Comparison of ENCODE assay signal across 20 mouse cellular contexts in genomic region chr7:82829516-82829915, GRCm38 (mm10). TPM values are rescaled to one million over a fixed set of nuclear protein-coding genes. Genes with fewer than 3 reads are reported as not detected.
A peak's percentile ranks its signal among the peaks of the same experiment; 100 is the strongest.
DNase-seq lines count a peak whose midpoint lies in the region; ATAC-seq and TF ChIP-seq lines count a peak whose summit lies in the region.
"Had no signal": no experiment of that assay in that cellular context is flagged by ENCODE, and none has a peak within 500 bp of the region (broad histone marks: within the 10 kb centered on the region; RNA-seq: fewer than 3 reads in every experiment).

No protein-coding gene starts in this region.

- no peak overlapping the region for H3K9ac ChIP-seq in forebrain, embryonic 16.5 days (replicated peaks; ENCODE audit: low read depth, low read length)
- H3K9ac ChIP-seq in forebrain, postnatal 0 days = no peak overlapping the region
- no peak overlapping the region for H3K9ac ChIP-seq in hindbrain, postnatal 0 days (replicated peaks; ENCODE audit: low read length)
- H3K9ac ChIP-seq in midbrain, postnatal 0 days (replicated peaks; ENCODE audit: low read length, poor library complexity, severe bottlenecking) = no peak overlapping the region
- no peak overlapping the region for H3K9ac ChIP-seq in midbrain, embryonic 14.5 days (replicated peaks; ENCODE audit: low read length)
- H3K9ac ChIP-seq: embryonic facial prominence, embryonic 12.5 days; embryonic facial prominence, embryonic 15.5 days; forebrain, embryonic 13.5 days; hindbrain, embryonic 14.5 days had no signal

- TF ChIP-seq CTCF in forebrain, postnatal 0 days (IDR thresholded peaks at IDR 0.05; ENCODE audit: low read depth) = no peak
- TF ChIP-seq CTCF in hindbrain, postnatal 0 days (IDR thresholded peaks at IDR 0.05; ENCODE audit: low read depth) = no peak
- TF ChIP-seq CTCF in midbrain, postnatal 0 days (IDR thresholded peaks at IDR 0.05) = no peak

- no peaks in the 10 kb centered on the region for H3K9me3 ChIP-seq in forebrain, embryonic 16.5 days (ENCODE audit: control insufficient read depth, low read length)
- no peaks in the 10 kb centered on the region for H3K9me3 ChIP-seq in forebrain, postnatal 0 days (ENCODE audit: low read length)
- no peaks in the 10 kb centered on the region for H3K9me3 ChIP-seq in hindbrain, postnatal 0 days (ENCODE audit: low read length)
- no peaks in the 10 kb centered on the region for H3K9me3 ChIP-seq in hindbrain, embryonic 10.5 days
- no peaks in the 10 kb centered on the region for H3K9me3 ChIP-seq in midbrain, postnatal 0 days (ENCODE audit: low read length)
- no peaks in the 10 kb centered on the region for H3K9me3 ChIP-seq in midbrain, embryonic 14.5 days (ENCODE audit: control insufficient read depth, low read length)
- H3K9me3 ChIP-seq: embryonic facial prominence, embryonic 12.5 days; embryonic facial prominence, embryonic 15.5 days; forebrain, embryonic 13.5 days had no signal

- no peak overlapping the region for H3K4me2 ChIP-seq in forebrain, embryonic 16.5 days (ENCODE audit: low read length)
- H3K4me2 ChIP-seq in forebrain, postnatal 0 days (ENCODE audit: low read depth) = no peak overlapping the region
- H3K4me2 ChIP-seq in hindbrain, postnatal 0 days (ENCODE audit: low read depth, low read length) = no peak overlapping the region
- H3K4me2 ChIP-seq in midbrain, postnatal 0 days (ENCODE audit: low read depth, low read length, poor library complexity, severe bottlenecking) = no peak overlapping the region
- H3K4me2 ChIP-seq in midbrain, embryonic 14.5 days (ENCODE audit: low read length) = no peak overlapping the region
- H3K4me2 ChIP-seq: embryonic facial prominence, embryonic 12.5 days; embryonic facial prominence, embryonic 15.5 days; forebrain, embryonic 13.5 days; heart, embryonic 11.5 days; hindbrain, embryonic 14.5 days had no signal

- H3K4me1 ChIP-seq in forebrain, embryonic 16.5 days (replicated peaks; ENCODE audit: control insufficient read depth, insufficient read depth, low read length) = no peaks in the 10 kb centered on the region
- H3K4me1 ChIP-seq in forebrain, postnatal 0 days (ENCODE audit: insufficient read depth) = no peaks in the 10 kb centered on the region
- no peaks in the 10 kb centered on the region for H3K4me1 ChIP-seq in hindbrain, postnatal 0 days (ENCODE audit: insufficient read depth, low read length)
- no peaks in the 10 kb centered on the region for H3K4me1 ChIP-seq in hindbrain, embryonic 10.5 days (replicated peaks)
- no peaks in the 10 kb centered on the region for H3K4me1 ChIP-seq in midbrain, postnatal 0 days (ENCODE audit: insufficient read depth, low read length)
- H3K4me1 ChIP-seq in midbrain, embryonic 14.5 days (ENCODE audit: control insufficient read depth, insufficient read depth, low read length) = no peaks in the 10 kb centered on the region
- H3K4me1 ChIP-seq: embryonic facial prominence, embryonic 12.5 days; forebrain, embryonic 13.5 days had no signal

- H3K4me3 ChIP-seq in forebrain, embryonic 16.5 days (replicated peaks; ENCODE audit: low read length) = no peak overlapping the region
- H3K4me3 ChIP-seq in forebrain, postnatal 0 days (ENCODE audit: low read depth, low read length) = no peak overlapping the region
- no peak overlapping the region for H3K4me3 ChIP-seq in hindbrain, postnatal 0 days (ENCODE audit: low read length)
- no peak overlapping the region for H3K4me3 ChIP-seq in hindbrain, embryonic 10.5 days
- no peak overlapping the region for H3K4me3 ChIP-seq in midbrain, postnatal 0 days (ENCODE audit: low read depth, low read length)
- no peak overlapping the region for H3K4me3 ChIP-seq in midbrain, embryonic 14.5 days (replicated peaks; ENCODE audit: low read depth, low read length)
- H3K4me3 ChIP-seq: embryonic facial prominence, embryonic 12.5 days; embryonic facial prominence, embryonic 15.5 days; forebrain, embryonic 13.5 days had no signal

- H3K27me3 ChIP-seq in forebrain, embryonic 16.5 days (replicated peaks; ENCODE audit: control insufficient read depth, insufficient read depth, low read length) = no peaks in the 10 kb centered on the region
- H3K27me3 ChIP-seq in forebrain, postnatal 0 days (ENCODE audit: insufficient read depth, low read length) = no peaks in the 10 kb centered on the region
- no peaks in the 10 kb centered on the region for H3K27me3 ChIP-seq in hindbrain, postnatal 0 days (ENCODE audit: insufficient read depth, low read length)
- no peaks in the 10 kb centered on the region for H3K27me3 ChIP-seq in hindbrain, embryonic 10.5 days (ENCODE audit: insufficient read depth, poor library complexity, severe bottlenecking)
- no peaks in the 10 kb centered on the region for H3K27me3 ChIP-seq in midbrain, postnatal 0 days (ENCODE audit: insufficient read depth, low read length)
- H3K27me3 ChIP-seq in midbrain, embryonic 14.5 days (ENCODE audit: control insufficient read depth, insufficient read depth, low read length) = no peaks in the 10 kb centered on the region
- H3K27me3 ChIP-seq: embryonic facial prominence, embryonic 12.5 days; embryonic facial prominence, embryonic 15.5 days; forebrain, embryonic 13.5 days had no signal

- 75% methylated on average over 3 of the region's 3 CpGs for WGBS in forebrain, embryonic 16.5 days
- 54% methylated on average over 3 of the region's 3 CpGs for WGBS in forebrain, postnatal 0 days
- WGBS in hindbrain, postnatal 0 days = 57% methylated on average over 3 of the region's 3 CpGs
- WGBS in hindbrain, embryonic 10.5 days = 89% methylated on average over 3 of the region's 3 CpGs
- 88% methylated on average over 3 of the region's 3 CpGs for WGBS in midbrain, postnatal 0 days
- WGBS in midbrain, embryonic 14.5 days = 87% methylated on average over 3 of the region's 3 CpGs

- no peaks in the 10 kb centered on the region for H3K36me3 ChIP-seq in forebrain, embryonic 16.5 days (ENCODE audit: control insufficient read depth, insufficient read depth)
- H3K36me3 ChIP-seq in forebrain, postnatal 0 days (ENCODE audit: insufficient read depth) = no peaks in the 10 kb centered on the region
- no peaks in the 10 kb centered on the region for H3K36me3 ChIP-seq in hindbrain, postnatal 0 days (ENCODE audit: insufficient read depth, low read length)
- H3K36me3 ChIP-seq in hindbrain, embryonic 10.5 days = no peaks in the 10 kb centered on the region
- H3K36me3 ChIP-seq in midbrain, postnatal 0 days (ENCODE audit: insufficient read depth, low read length) = no peaks in the 10 kb centered on the region
- H3K36me3 ChIP-seq in midbrain, embryonic 14.5 days (ENCODE audit: control insufficient read depth, insufficient read depth, low read length) = no peaks in the 10 kb centered on the region
- H3K36me3 ChIP-seq: embryonic facial prominence, embryonic 12.5 days; embryonic facial prominence, embryonic 15.5 days had no signal

- ATAC-seq in forebrain, embryonic 16.5 days = 0 out of 2 replicates have a peak, but pooled peaks have one; percentile 26
- ATAC-seq in forebrain, postnatal 0 days = no peak
- ATAC-seq in hindbrain, postnatal 0 days = no peak
- ATAC-seq in midbrain, postnatal 0 days (ENCODE audit: low FRiP score) = no peak
- no peak for ATAC-seq in midbrain, embryonic 14.5 days (ENCODE audit: low FRiP score, low TSS enrichment)
- ATAC-seq: activated CD4-positive, CD25-positive, alpha-beta regulatory T cell, adult 4 months; forebrain, embryonic 13.5 days; intestine, embryonic 16.5 days had no signal

- H3K27ac ChIP-seq in forebrain, embryonic 16.5 days (ENCODE audit: low read length) = no peak overlapping the region
- no peak overlapping the region for H3K27ac ChIP-seq in forebrain, postnatal 0 days (ENCODE audit: low read depth, low read length)
- H3K27ac ChIP-seq in hindbrain, postnatal 0 days = no peak overlapping the region
- no peak overlapping the region for H3K27ac ChIP-seq in hindbrain, embryonic 10.5 days
- H3K27ac ChIP-seq in midbrain, postnatal 0 days (ENCODE audit: low read depth, low read length) = no peak overlapping the region
- H3K27ac ChIP-seq in midbrain, embryonic 14.5 days (replicated peaks; ENCODE audit: low read depth, low read length) = no peak overlapping the region
- H3K27ac ChIP-seq: embryonic facial prominence, embryonic 12.5 days; embryonic facial prominence, embryonic 15.5 days; forebrain, embryonic 13.5 days; hindbrain, embryonic 14.5 days had no signal

- DNase-seq in cerebellum, postnatal 10 days = peak; percentile 76 to 83
- no peak for DNase-seq in cerebellum, adult 9-11 months
- no peak for DNase-seq in forebrain, postnatal 0 days
- peak; percentile 53 for DNase-seq in hindbrain, postnatal 0 days (ENCODE audit: low spot score)
- no peak for DNase-seq in hindbrain, embryonic 10.5 days (ENCODE audit: low spot score)
- peak; percentile 44 for DNase-seq in midbrain, postnatal 0 days (ENCODE audit: low spot score)
- no peak for DNase-seq in midbrain, embryonic 14.5 days
- DNase-seq: adrenal gland, adult 8-10 months; adrenal gland, postnatal 25 days; cerebellum, adult 18-20 months; gastrocnemius, postnatal 25 days; kidney, adult 2 months had no signal

RNA-seq across cellular contexts. Expression of gene Mex3b, which starts 37.6 kb away (rescaled TPM):
- 41.7 and 52.7 TPM in 2 replicates for polyA plus RNA-seq in forebrain, embryonic 16.5 days (2015; fragmentation: Nextera tagmentation; extraction: Ambion mirVana)
- total RNA-seq in forebrain, postnatal 0 days (2014; rRNA removed) = 111 and 141 TPM in 2 replicates
- 22.8 and 24.5 TPM in 2 replicates for polyA plus RNA-seq in forebrain, postnatal 0 days (2015; fragmentation: Nextera tagmentation; extraction: Ambion mirVana)
- 91.3 and 92.0 TPM in 2 replicates for total RNA-seq in hindbrain, postnatal 0 days (2014; rRNA removed)
- polyA plus RNA-seq in hindbrain, postnatal 0 days (2015; fragmentation: Nextera tagmentation; extraction: Ambion mirVana) = 14.1 and 15.8 TPM in 2 replicates
- polyA plus RNA-seq in hindbrain, embryonic 10.5 days (2016; fragmentation: Nextera tagmentation; extraction: Ambion mirVana) = 24.9 and 27.7 TPM in 2 replicates
- 101 and 105 TPM in 2 replicates for total RNA-seq in midbrain, postnatal 0 days (2014; rRNA removed)
- 14.5 and 17.1 TPM in 2 replicates for polyA plus RNA-seq in midbrain, postnatal 0 days (2015; fragmentation: Nextera tagmentation; extraction: Ambion mirVana)
- polyA plus RNA-seq in midbrain, embryonic 14.5 days (2014; fragmentation: Nextera tagmentation; extraction: Ambion mirVana) = 50.8 and 51.8 TPM in 2 replicates

Comparison
In these comparisons a context has a peak if more than half of its experiments do, and no peak if none do; other contexts are left out.
1. DNase-seq: peak in cerebellum, postnatal 10 days (2 of 2), hindbrain, postnatal 0 days (single experiment) and midbrain, postnatal 0 days (single experiment); none in cerebellum, adult 9-11 months (single experiment), forebrain, postnatal 0 days (single experiment), hindbrain, embryonic 10.5 days (single experiment) and midbrain, embryonic 14.5 days (single experiment).